Mouse (Mus musculus): ENCODE data around the gene Cib1.
A peak's percentile ranks its signal among the peaks of the same experiment; 100 is the strongest.

Gene Cib1

DNA sequence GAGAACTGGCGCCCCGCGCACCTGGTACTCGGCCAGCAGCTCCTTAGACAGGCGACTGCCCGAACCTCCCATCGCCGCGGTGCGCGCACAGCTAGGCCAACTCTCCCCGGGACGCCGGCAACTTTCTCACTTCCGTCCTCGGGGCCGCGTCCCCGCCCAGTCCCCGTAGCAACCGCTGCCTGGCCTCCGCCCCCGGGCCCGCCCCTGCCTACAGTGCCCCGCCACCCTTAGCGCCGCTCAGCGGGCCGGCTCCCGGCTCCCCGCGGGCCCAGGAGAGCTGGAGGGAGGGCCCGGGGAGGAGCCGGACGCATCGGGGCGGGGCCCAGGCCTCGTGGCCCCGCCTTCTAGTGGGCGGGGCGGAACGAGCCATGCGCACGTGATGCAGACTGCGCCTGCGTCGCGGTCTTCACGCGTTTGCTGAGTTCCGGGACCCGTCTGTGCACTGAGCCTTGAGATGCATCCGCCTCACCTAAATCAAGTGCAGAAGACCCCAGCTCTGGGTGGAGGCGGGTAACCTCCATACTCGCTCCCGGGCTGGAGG is at the start of gene Cib1, which contains the start of gene Gdpgp1:
TSS of gene Cib1 (minus strand) at position 325 of the 541 bp plus-strand sequence.
TSS of gene Gdpgp1 (plus strand) at position 377 of the 541 bp plus-strand sequence.
- peak; percentile 99 for DNase-seq

DNA sequence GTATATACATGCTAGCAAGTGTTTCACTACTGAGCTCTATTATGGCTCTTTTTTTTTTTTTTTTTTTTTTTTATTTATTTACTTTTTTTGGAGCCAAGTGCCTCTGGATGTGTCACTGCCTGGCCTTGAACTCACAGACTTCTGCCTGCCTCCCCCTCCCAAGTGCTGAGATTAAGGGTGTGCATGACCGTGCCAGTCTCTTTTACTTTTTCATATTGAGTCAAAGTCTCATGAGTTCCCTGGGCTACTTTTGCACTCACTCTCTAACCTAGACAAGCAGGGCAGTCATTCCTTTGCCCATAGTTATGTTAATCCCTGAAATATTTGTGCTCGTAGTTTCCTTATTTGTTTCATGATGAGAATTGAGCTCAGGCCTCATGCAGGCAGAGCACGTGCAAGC is 49.0 kb upstream of the Cib1 start:
- DNase-seq, result no peak

DNA sequence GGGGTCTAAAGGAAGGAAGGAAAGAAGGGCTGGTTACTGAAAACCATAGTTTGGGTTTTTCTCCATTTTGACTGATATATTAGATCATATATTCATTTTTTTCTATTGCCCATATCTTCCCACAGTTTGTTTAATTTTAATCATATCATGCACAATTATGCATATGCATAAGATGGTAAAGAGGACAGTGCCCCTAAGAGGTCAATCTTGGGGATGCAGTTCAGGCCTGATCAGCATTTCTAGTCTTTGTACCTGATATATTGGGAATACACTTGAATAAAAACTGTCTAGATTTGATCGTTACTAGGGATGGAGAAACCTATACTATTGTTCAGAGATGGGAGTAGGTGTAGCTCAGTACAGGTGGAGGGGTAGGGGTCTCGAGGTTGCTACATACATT is 48.4 kb upstream of the Cib1 start:
- DNase-seq, result no peak

DNA sequence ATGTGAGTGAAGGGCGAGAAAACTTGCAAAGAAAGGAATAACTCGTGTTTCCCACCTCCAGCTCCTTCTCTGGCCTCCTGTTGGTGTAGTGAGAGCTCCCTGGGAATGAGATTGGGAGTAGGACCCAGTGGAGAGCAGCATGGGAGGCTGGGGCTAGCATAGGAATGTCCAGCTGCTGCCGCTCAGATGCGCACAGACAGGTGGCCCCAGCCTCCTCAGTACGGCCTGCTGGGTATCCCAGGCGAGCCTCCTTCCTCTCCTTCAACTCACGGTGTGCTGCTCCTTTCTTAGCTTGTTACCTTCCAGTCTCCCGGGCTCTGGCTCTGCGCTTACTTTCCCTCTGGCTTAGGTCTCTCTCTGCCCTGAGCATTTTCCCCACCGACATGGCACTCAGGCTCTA is 47.4 kb upstream of the Cib1 start:
- DNase-seq, result no peak

DNA sequence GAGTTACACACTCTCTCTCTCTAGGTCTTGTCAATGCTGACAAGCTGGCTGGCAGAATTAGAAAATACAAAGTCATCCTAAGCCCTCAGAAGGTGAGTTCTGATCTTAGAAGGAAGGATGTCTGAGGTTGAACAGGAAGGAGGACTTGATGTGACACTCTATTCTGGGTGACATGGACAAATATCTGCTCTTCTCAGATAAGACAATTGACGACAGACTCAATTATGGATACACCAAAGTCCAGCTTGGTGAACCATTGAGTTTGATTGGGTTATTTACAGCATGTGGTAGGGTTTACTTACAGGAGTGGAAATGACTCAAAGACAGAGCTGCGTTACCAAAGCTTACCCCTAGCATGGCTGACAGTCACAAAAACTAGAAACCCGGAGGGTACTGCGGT is 43.8 kb upstream of the Cib1 start:
- DNase-seq, result no peak

DNA sequence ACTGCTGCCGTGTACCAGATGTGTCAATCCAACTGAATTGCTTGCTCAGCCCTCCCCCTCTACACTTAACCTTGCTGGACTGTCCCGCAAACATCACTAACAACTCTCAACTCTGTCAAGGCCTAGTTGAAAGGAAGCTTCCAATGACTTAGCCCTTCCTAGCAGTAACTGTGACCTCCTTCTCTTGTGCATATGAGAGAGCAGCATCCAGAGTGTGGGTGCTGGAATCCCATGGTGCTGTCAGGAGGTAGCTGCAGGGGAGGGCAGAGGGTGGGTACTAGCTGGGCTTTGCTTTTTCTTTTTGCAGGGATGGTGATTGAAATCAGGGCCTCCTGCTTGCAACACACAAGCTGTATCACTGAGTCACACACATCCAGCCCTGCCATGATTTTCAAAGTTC is 40.8 kb upstream of the Cib1 start:
- DNase-seq, result no peak

DNA sequence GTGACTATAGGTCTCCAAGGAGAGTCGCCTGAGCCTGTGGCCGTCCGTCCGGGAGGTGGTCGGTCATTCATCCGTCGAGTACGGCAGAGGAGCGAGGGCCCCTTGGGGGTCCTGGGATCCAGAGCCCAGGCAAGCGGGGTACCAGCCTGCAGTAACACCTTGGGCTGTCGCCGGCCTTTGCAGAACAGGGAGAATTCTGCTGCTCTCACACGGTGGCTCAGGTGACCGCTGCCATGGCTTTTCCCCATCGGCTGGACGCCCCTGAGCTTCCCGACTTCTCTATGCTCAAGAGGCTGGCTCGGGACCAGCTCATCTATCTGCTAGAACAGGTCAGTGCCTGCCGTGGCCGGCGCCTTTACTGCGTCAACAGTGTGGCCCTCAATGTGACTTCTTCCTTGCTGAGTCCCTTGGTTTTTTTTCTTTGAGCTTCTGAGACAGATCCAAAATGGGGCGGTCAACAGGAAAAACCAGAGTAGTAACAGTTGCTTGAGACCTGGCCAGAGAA is 37.2 kb upstream of the Cib1 start:
- DNase-seq, result no peak

DNA sequence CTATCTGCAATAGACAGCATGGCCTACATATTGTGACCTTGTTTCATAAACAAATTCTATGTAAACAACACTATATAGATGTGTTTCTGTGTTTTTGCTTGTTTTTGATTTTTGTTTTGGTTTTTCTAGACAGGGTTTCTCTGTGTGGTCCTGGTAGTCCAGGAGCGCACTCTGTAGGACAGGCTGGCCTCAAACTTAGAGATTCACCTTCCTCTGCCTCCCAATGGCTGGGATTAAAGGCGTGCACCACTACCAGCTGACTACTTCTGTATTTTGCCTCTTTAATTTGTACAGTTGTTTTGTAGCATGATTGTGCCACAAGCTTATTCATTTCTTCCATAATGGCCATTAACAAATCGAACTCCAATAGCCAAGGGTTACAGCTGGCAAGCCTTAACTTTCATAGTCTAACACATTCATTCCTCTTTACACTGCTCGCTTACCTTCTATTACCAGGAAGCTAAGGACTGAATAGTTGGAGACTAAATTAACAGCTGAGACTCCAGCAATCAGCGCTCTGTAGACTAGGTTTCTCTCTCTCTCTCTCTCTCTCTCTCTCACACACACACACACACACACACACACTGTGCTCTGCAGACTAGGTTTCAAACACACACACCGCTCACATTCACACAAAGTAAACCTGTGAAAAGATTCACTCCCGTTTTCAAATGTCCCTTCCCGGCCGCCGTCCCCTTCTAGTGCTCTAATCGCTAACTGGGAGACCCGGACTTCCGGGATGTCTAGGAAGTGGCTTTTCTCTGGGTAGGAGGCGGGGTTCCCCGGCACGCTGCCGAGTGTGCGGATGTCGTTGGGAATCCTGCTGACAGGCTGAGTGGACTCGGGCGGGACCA is 36.5 kb upstream of the Cib1 start, which contains the start of gene Vps33b:
TSS of gene Vps33b (plus strand) at position 753 of the 854 bp plus-strand sequence.
- peak; percentile 96 for DNase-seq

DNA sequence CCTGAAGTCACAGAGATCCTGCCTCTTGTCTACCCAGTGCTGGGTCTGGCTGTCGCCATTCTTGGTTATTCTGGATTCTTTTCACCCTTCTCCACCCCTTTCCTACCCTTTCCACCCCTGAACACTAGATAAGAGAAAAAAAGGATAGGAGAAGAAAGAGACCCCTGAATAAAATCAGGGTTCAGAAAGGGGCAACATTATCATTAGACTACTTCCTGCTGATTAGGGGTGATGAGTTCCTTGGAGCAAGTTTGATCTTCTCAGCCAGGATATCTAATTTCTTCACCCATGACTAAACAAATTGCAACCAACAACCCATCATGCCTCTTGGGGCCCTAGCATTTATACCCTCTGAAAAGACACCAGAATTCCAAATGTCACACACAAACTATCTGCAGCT is 35.2 kb upstream of the Cib1 start:
- no peak for DNase-seq

DNA sequence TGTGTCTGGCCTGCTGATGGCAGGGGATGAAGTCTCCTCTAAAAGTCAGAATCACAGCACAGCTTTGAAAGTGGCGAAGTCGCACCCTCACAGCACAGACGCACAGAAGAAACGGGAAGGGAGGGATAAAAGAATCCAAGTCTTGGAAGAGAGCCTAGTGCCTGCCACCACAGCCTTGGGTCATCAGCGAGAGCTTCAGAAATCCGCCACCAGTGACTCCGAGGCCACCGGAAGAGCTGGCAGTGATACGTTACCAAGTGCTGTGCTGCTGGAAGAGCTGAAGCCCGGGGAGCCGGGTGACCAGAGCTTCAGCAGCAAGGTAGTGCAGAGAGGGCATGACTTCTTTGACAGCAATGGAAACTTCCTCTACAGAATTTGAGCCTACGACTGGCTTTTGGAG is 32.0 kb upstream of the Cib1 start:
- no peak for DNase-seq

DNA sequence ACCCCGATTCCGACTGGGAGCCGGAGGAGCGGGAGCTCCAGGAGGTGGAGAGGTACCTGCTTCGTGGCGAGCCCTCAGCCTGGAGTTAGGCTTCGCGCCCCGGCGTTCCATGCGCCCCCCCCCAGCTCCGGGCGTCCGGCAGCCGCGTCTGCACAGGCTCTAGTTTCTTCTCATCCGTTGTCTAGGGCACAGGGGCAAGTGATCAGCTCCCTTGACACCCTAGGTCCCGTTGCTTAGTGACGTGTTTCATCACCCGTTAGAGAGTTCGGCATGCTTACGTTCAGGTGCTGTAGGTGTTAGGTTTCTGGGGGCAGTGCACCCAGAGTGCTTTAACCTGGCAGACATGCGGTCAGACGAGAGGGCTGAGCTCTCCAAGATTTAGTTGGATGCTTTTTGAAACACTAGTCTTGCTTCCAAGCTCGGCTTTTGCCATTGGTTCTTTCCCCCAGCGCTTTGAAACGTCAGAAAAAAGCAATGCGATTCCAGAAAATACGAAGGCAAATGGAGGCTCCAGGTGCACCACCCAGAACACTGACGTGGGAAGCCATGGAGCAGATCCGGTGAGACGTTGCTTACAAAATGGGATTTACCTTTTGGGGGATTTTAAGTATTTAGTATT is 28.9 kb upstream of the Cib1 start:
- no peak for DNase-seq

DNA sequence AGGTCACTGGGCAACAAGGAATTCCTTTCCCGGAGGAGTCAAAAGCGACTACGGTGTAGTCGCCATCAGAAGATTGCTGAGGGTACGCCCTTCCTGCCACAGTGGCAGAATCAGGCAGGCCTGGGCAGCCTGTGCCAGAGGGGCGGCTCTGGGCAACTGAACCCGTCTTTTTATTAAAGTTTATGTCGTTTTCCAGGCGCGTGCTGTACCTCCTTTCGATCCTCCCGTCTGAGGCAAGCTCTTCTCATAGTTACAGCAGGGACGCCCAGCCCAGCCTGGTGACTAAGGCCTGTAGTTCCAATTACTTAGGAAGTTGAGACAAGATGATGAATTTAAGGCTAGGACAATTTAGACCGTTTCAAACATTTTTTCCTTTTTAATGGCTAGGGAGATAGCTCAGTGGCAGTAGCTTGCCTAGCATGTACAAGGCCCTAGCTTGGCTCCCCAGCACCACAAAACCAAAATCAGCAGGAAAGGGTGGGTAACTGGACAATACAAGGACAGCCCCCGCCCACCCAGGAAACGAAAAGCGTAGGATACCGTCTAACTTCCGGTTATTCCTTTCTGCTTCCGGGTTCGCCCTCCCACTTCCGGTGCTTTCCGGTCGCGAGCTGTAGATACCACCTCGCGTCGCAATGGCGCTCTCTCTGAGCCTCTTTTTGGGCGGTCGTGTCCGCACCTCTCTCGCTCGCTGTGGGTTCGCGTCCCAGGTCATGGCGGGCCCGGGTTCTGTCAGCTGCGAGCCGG is 28.2 kb upstream of the Cib1 start, which contains the start of gene Ngrn:
TSS of gene Ngrn (plus strand) at position 591 of the 747 bp plus-strand sequence.
- DNase-seq, result peak; percentile 84

DNA sequence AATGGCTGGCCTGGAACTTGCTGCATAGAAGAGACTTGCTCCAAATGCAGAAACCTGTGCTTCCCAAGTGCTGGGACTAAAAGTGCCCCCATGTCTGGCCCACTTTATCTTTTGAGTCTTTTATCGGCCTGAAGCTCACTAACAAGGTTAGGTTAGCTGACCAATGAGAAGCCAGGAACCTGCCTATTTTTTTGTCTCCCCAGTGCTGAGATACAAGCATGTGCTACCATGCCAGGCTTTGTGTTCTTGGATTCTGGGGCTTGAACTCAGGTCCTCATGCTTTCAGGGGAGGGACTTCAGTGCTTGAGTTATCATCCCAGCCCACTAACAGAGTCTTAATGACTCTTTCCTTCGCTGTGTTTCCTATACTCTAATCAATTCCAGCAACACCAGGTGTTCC is 25.1 kb upstream of the Cib1 start:
- no peak for DNase-seq

DNA sequence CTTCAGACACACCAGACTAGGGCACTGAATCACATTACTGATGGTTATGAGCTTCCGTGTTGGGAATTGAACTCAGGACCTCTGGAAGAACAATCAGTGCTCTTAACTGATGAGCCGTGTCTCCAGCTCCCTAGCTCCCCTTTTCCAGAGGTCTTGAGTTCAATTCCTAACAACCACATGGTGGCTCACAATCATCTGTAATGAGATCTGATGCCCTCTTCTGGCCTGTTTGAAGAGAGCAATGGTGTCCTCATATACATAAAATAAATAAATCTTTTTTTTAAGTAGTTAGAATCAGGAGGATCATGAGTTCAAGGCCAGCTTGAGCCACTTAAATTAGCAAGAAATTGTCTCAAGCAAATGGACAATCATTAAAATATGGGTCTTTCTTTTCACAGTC is 23.4 kb upstream of the Cib1 start:
- DNase-seq, result no peak

DNA sequence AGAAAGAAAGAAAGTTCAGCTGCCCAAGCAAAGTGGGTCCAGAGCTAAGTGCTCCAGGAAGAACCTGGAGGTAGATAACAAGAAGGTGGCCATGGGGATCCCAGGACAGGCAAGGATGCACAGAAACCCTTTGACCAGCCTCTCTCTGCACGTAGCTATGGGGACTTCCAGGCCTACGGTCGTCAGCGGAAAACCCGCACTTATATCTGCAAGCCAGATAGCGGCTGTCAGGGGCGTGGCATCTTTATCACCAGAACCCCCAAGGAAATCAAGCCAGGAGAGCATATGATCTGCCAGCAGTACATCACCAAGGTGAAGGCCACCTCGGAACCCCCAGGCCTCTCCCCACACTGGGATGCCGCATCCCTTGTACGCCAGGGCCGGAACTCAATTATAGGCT is 20.3 kb upstream of the Cib1 start:
- DNase-seq, result no peak

DNA sequence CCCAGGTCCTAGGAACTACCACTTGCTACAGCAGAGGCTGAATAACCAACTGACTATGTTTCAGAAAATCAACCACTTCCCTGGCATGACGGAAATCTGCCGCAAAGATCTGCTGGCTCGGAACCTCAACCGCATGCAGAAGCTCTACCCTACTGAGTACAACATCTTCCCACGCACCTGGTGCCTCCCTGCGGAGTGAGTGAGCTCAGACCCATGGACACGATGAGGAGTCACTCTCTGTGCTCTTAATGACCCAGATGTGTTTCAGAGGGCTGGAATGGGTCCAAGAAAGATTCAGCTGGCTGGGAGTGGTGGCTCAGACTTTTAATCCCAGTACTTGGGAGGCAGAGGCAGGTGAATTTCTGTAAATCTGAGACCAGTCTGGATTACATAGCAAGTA is 19.8 kb upstream of the Cib1 start:
- no peak for DNase-seq

DNA sequence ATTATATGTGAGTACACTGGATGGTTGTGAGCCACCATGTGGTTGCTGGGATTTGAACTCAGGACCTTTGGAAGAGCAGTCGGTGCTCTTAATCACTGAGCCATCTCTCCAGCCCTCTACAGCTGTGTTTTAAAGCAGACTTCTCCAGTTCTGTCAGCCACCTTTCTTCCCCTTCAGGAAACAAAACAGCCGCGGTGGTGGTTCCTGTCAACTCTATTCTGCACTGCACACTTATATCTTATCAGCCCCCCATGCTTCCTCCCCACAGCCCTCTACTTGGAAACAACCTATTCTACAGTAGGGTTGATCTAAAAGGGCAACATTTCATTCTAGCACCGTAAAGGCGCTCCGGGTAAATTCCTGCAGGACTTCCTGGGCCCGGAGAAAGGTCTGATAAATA is 14.2 kb upstream of the Cib1 start:
- DNase-seq, result peak; percentile 40

DNA sequence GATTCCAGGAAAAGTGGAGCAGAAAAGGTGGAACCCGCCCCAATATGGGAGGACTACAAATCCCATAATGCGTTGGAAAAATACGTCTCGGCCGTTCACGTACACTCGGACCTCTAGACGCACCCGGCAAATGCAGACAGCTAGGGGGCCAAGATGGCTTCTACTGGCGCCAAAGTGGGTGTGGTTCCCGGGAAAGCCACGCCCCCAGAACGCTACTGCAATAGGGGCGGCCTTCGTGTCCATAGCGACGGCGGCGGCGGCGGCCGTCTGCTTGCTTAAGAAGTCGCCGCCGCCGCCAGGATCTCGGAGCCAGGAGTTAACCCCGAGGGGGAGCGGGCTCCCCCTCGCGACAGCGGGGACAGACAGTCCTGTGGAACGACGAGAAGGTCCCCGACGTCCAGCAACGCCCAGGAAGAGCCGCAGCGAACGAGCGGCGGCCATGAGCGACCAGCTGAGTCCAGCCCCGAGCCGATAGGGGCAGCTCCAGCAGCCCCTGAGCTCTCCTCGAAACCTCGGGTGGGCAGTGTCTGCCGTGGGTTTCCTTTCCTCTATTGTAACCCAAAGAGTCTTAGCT is 13.6 kb upstream of the Cib1 start, which contains the start of gene Ttll13:
TSS of gene Ttll13 (plus strand) at position 229 of the 574 bp plus-strand sequence.
- peak; percentile 96 for DNase-seq

DNA sequence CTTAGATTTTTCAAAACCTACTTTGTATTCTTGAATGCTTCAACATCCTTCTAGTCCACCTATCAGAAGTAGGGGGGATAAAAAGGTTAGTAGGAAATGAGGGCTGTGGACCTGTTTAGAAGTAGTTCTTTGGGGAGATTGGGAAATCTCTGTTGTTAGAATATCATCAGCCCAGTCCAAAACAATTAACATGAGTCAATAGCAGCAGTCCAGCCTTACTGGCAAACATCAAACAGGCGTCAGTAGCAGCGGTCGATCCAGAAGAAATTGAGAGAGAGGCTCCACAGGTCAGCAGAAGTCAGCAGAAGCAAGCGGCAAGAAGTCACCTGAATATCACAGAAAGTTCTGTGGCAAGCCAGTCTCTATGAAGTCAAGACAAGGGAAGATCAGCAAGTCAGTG is 12.2 kb upstream of the Cib1 start:
- DNase-seq, result no peak

DNA sequence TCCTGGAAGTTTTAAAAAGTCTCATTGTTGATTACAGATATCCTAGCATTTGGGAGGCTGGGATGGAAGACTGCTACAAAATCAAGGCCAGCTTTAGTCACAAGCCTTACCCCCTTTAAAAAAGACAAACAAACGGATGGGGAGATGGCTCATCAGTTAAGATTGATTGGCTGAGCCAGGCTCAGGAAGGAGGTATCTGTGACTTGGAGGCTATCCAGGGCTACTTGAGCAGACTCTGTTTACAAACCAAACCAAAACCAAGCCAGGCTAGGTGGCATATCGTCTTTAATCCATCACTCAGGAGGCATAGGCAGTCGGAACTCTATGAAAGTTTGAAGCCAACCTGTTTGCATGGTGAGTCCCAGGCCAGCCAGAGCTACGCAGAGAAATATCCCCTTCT is 9.0 kb upstream of the Cib1 start:
- no peak for DNase-seq

DNA sequence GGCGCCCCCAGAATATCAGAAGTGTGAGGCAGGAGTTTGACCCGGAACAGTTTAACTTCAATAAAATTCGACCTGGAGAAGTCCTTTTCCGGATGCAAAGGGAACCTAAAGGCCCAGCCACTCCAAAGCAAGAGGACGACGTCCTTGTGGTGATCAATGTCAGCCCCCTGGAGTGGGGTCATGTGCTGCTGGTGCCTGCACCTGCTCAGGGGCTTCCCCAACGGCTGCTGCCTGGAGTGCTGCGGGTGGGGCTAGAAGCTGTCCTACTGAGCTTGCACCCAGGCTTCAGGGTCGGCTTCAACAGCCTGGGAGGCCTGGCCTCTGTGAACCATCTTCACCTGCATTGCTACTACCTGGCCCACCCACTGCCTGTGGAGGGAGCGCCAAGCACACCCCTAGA is 5.9 kb upstream of the Cib1 start:
- no peak for DNase-seq

DNA sequence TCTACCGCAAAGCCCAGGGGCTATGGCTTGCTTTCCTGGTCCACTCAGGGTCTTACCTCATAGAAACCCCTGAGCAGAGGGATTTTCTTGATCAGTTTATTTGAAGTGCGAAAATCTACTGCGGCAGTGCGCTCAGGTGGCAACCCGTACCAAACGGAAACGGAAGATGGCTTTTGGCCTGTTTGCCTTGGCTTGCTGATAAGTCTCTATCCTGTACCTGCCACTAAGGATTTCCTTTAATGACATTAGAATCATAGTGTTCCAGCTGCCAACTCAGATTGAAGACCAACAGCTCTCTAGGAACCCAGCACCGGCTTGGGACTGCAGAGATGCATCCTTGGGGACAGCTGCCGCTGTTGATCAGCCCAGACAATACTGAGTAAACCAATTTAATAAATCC is 1.2 kb upstream of the Cib1 start:
- peak; percentile 18 for DNase-seq

Data from thymus, postnatal 25 days (tissue).